Mouse (Mus musculus) T-helper 17 cell (primary cell): Measurements from ENCODE around the gene Map7.

ENCODE experiments used
- in situ Hi-C, 2 experiments: fragments of 300-600 bp; cut with MboI, MseI; formaldehyde crosslinking; loops; 1 replicate in 1 of 2; 2 replicates in 1 of 2; pipeline ENCODE4 v1.15.1; 2025; ENCODE audit warnings: high pct_unique_total_duplicates in 2 of 2

The Map7 gene

DNA sequence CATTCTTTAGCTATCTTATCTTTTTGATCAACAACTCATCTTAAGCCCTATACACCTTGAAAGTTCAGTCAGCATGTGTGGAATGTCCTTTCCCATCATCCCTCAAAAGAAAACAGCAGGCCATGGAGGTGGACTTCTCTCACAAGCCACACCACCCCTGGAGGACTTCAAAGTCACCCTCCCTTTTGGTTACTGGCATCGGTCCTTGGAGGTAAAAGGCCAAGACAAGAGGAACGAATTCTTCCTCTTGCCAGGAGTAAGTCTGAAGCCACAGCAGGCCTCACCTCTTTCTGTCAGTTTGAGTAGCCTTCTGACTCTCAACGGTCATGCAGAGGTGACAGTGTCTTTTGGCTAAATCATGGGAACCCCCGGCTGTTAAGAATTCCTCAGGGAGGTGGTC, 36.1 kb downstream of the Map7 start:
- in situ Hi-C loops, result no loop called here

DNA sequence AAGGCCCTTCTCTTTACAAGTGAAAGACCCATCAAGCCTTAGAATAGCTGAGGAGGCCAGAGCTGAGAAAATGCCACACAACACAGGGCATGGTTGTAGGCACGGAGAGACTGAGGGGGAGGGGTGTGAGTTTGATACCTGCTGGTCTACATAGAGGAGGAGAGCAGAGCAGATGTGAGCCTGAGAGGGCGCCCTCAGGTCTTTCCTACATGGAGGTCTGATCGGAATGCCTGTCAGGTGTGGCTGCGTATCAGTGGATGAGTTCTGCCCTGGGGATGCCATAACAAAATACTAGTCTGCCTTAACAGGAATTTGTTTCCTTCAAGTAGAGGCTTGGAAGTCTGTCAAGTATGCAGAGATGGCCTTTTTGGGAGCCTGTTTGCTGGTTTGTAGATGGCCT, 37.0 kb downstream of the Map7 start:
- in situ Hi-C loops, result no loop called here

DNA sequence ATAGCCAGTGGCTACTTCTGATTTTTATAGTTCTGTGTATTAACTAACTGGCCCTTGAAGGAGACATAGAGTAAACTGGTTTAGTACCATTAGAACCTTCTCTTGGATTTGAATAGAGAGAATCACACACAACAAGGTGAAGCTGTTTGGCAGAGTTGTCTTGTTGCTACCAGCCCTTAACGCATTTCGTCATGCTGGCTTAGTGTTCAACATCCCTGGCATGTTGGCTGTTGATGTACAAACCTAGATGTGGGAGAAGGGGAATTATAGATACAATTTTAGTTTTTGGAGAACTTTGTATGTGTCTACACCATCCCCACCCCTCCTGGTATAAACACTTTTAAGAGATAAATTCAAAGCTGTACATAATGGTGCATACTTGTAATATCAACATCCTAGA, 37.5 kb downstream of the Map7 start:
- in situ Hi-C loops, result no loop called here

DNA sequence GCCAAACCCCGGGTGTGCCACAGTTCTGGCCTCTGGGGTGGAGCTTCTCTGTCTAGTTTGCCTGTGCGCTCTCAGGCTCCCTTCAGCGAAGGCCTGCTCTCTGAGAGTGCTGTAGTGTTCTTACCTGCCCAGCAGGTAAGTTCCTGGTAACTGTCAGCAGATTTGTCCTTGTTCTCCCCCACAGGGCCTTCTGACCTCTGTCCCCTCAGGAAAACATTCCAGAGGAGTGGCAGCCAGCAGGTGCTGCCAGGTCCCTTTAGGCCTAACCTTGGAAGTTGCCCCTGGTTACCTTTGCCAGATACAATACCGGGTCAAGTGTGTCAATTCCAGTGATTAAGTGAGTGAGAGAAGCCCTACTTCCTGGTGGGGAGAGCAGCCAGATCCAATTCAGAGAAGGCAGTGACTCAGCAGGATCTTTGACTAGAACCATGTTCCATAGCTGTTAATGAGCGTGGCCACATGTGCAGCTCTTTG, 38.6 kb downstream of the Map7 start:
- in situ Hi-C loops, result no loop called here

DNA sequence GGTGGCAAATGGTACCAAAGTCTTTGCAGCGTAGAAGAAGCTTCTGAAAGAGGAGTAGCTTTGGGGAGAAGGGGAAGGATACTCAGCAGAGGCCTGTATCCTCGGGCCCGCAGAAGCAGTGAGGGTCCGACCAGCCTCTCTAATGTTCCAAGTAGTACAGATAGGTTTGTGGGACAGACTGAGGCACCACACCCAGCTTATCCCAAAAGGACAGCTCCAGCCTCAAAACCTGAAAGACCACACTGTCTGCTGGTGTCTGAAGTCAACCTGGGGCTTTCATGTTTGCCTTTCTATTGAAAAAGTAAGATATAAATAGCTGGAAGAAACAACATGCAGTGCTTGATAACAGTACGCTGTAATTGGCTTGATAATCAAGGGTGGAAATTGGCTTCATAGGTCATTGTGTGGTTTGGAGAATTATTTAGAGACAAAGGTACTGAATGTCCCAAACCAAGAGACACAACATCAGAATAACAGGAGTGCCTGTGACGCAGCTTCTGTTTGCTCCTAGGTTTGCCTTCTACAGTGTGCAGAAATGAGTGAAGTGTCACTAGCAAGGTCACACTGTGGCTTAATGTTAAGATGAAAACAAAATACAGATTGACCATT, 42.0 kb downstream of the Map7 start:
- in situ Hi-C loops, result no loop called here

DNA sequence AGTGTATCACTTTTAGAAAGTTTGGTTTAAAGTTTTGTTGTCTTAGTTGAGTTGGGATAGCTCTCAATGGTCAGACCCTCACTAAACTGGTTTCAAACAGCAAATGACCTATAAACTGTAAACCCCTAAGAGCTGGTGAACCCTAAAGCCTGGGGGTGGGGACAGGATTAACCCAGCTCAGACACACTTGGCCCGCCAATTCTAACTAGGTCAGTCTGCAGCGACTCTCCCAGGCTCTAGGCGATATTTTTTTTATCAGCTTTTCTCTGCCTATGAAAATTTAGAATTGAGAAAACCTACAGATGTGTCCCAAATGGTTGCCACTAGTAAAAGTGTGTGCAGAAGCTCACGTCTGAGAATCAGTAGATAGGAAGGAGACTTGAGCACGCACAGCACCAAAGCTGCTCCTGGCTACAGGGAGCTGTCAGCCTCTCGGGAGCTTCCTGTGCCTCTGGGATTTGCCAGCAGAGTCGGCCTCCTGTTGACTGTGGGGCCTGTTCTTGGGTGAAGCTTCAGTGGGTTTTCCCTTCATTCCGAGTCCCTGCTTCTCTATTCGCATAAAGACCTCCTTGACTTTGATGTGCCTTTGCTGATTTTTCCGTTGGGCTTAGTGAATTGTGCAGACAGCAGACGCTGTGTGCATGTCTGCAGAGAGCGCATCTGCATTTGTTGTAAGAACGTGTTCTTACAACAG, 46.7 kb downstream of the Map7 start:
- in situ Hi-C loops, result no loop called here

DNA sequence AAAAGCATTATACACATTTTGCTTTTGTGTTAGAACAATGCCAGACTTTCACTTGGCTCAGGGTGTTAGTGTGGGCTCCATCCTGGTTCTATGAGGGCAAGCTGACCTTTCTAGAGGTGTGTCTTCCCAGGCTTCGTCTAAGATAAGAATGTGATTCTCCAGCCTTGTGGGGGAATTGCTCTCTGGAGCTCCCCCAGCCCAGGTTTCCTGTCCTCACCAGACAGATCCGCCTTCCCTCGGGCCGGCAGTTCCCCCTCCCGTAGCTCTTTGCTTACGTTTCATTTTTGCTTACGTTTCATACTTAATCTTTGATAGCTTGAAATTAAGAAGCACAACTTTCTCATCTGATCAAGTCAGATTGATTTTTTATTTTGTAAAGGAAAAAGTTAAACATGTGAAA, 48.8 kb downstream of the Map7 start:
- in situ Hi-C loops, result no loop called here

DNA sequence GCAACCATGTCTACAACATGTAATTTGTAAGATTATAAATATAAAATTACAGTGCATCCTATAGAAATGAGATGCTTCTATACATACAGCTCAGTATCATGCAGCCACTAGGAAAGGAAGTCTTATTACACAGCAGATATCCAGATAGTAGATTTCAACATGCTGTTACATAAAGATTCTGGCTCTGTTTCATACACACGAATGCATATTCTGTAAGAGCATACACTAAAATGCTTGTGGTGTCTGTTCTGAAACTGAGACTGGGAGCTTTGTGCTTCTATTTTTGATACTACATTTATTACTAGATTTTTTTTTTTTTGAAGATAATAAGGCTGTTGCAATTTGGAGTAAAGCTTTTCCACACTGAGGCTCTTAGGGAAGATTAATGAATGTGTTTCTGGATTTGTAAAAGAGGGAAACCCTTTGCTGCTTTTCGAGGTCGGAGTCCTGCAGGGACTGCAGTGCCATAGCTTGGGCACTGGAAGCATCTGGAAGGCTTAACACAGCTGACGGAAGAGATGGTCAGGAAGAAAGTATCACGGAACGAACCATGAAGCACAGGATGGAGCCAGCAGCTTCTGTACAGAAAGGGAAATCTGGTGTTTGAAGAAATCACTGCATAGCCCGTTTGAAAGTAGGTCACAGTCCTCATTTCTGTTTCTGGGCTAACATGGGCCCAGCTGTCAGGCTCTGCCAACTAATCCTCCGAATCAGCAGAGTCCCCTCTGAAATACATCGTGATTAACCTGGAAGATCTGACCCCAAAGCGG, 50.9 kb downstream of the Map7 start:
- in situ Hi-C loops, result no loop called here

DNA sequence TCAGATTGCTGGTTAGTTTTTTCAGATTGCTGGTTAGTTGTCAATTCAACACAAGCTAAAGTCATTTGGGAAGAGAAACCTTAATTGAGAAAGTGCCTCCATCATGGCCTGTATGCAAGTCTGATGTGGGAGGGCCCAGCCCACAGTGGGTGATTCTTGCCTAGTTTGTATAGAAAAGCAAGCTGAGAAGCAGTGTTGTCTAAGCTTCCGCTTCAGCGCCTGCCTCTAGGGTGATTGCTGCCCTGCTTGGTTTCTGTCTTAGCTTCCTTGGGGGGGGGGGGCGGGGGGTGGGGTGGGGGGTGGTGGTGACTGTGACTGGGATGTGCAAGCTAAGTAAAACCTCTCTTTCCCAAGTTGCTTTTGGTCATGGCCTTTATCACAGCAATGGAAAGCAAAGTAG, 53.0 kb downstream of the Map7 start:
- in situ Hi-C loops, result no loop called here

DNA sequence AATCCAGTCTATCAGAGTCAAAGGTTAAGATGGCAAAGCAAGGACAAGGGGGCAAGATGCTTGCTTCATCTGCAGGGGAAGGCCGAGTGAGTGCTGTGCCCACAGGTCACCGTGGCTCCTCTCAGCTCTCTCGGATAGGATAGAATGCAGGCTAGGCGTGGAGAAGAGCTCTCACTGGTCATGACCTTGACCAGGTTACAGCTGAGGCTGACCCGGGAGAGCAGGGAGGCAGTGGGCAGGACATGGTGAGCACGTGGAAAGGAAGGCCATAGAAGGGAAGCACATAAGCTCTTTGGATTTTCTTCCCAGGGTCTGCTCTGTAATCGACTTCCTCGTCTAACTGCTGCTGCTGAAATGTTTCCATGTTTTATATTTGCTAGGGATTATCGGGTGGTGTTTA, 53.9 kb downstream of the Map7 start:
- in situ Hi-C loops, result no loop called here

DNA sequence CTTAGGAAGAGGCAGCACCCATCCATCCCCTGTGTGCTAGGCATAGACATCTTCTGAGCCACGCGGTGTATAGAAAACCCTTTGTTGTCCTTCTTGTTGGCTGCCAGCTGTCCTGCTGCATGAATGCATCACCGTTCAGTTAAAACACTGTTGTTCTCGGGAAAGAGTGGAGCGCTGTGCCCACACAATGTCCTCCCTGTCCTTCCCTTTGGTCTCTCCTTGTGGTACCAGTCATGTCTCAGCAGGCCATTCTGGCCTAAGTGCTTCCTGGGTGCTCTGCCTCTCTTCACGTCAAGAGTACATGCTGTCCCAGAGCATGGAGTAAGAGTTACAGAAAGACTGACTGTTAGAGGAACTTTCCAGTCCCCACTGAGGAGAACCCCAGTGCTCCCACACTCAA, 54.5 kb downstream of the Map7 start:
- in situ Hi-C loops, result no loop called here

DNA sequence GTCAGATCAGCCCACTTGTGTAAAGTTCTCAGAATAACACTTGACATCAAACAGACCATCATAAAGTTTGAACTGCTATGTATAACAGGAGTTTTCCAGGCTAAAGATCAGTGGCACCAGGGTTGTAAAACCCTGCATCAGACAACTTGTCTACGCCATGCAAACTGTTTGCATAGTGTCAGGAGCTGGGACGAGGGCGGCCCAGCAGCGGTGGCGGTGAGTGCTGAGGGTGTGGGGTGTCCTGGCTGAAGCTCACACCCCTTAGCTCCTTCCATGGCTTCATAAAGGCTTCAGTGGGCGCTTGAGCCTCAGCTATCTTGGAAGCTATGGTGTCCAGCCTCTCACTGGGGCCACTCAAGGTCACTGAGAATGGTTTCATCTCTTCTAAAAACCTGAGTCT, 55.2 kb downstream of the Map7 start:
- in situ Hi-C loops, result no loop called here

DNA sequence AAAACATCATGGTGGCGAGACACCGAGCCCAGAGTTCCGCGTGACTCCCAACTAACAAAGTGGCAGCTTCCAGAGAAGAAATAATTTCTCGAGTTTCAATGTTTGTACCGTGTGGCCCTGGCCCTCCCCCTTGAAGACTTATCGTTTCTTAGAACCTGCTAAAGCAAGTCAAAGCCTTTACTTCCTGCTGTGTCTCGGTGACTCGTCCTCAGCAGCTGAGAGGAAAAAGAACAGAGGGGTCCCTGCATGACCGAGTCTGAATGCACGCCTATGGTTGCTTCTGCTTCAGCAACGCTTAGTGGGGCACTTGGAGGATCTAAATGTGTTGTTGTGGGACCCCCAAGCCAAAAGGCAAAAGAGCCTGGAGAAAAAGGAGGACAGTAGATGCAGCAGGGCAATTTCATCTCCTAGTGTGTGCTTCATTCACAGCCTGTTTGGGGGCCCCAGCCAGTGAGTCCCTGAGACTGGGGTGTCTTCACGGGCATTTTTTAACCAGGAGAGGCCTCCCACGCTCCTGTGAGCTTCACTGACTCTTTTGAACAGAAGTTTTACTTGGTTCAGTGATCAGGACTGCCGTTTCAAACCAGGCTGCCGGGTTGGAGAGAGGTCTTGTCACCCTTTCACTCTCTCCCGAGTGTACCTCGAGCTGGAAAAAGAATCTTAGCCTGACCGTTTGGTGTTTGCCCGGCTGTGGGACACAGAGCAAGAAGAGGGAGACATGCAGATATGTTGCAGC, 56.6 kb downstream of the Map7 start:
- in situ Hi-C loops, result no loop called here

DNA sequence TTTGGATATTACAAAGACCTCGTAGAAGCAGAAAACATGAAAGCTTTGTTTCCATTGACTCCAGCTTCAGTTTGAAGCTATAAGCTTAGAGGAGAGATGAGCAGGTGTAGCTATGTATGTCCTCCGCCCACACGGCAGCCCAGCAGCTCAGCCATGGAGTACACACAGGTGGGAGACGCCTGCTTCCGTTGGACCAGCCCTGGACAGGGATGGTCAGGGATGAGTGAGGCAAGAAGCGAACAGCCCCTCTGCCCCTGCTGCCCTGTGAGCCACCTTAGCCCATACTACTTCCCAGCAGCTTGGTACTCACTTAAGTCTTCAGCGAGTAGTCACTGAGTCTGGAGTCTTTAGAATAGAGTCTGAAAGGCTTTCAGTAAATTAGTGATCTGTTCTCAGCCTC, 58.7 kb downstream of the Map7 start:
- in situ Hi-C loops, result no loop called here

DNA sequence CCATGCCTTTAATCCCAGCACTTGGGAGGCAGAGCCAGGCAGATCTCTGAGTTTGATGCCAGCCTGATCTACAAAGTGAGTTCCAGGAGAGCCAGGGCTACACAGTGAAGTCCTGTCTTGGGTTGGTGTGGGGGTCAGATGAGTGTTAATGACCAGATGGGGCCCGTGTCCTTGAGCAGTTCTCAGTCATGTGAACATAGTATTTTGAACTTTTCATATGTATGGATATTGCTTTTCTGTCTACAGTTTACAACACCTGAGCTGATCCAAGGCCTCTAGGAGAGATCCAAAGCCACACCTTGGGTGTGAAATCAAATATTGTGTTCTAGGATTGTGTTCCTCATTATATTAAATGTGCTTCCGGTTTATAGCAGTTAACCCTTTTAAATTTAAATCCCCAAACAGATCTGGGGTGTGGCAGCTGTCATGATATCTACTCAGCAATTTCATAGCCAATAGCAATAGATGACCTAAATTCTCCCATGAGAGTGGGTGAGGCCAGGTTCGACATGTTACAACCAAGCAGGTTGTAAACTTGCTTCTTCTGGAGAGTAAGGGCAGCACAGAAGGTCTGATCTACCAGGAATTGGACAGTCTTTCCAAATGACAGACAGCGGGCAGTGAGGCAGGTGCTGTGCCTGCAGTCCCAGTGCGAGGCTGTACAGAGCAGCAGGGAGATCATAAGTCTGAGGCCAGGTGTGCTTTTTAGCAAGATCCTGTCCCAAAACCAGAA, 61.5 kb downstream of the Map7 start:
- in situ Hi-C loops, result no loop called here

DNA sequence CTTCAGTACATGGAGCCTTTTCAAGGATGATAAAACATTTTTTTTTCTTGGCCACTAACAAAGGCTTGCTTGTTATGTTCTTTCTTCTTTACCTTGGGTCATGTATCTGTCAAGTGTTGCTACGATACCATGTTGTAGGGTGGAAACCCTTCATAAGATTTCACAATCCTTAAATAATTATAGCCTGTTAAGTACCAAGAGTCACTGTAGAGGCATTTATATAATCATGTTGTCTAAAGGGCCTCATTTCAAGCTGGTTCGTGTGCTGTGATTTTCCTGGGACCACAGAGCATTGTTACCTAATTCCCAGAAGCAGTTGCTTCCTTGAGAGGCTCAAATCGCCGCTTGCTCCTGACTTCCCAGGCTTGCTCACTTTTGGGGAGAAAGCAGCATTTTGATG, 66.1 kb downstream of the Map7 start:
- in situ Hi-C loops, result no loop called here

DNA sequence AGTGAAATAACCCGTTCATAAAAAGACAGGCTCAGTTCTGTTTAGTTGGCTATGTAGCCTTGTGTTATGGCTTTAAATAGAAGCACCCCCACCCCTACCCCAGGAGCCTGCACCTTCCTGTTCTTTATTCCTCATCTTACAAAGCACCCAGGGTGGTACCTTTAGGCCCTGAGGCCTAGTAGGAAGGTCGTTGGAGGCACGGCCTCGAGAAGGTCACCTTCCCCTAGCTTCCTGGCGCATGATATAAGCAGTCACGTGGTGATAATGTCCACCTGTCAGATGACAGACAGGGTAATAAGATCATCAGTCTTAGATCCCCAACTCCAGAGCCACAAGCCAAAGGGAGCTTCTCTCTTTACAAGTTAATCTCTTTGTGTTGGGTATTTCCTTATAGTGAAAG, 68.7 kb downstream of the Map7 start:
- in situ Hi-C loops, result no loop called here

DNA sequence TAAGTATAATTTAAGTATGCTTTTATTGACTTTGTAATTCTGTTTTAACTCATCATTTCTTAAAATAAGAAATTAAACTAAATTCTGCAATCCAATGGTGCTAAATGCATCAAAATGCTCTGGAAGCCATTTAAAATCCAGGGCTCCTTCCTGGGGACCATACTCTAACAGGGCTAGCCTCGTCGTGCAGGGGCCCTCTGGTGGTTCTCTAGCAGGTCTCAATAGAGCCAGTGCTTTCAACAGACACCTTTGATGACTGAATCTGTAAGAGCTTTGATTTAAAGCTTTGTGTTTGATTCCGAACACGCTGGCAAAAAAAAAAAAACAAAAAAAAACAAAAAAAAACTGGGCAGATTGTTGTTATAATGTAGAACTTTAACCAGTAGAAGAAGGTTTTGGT, 70.6 kb downstream of the Map7 start:
- in situ Hi-C loops, result no loop called here

DNA sequence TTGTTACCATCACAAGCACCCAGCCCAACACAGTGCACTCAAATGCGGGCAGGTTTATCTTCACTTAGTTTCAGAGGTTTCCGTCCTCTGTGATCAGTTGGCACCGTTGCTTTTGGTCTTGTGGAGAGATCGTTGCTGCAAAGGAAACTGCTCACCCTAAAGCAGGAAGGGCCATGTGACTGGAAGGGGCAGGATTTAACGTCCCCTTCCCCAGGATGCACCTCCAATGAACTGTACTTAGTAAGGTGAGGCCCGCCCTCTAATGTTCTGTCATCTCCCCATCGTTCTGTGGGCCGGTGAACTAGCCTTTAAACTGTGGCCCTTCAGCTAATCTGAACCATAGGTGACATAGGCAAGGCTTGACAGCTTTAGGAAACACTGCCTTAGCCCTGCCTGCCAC, 71.3 kb downstream of the Map7 start:
- in situ Hi-C loops, result no loop called here

DNA sequence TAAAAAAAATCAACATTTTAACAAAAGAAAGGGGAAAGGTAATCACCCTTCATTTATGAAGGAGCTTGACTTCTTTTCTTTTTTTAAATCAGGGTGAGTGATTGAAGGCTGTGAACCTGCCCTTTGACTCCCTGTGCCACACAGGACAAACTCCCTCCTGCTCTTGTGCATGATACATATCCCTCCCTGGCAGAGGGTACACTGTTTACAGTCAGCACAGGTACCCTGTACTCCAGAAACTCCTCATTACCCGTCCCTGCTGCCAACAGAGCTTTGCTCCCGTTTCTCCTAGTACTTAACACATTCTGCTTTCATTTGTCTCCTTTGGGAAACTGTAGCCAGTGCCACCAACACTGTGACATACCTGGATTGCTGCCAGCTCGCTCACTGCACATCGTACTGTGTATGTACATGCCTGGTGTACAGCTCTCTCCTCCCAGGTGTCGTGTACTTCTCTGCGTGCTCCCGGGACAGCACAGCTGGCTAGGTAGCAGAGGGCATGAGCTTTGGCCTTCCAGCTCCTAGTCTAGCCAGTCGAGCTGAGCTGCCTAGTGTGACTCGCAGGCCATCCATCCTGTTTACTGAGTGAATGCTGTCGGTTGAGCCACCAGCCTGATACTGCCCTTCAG, 72.3 kb downstream of the Map7 start:
- in situ Hi-C loops, result no loop called here

DNA sequence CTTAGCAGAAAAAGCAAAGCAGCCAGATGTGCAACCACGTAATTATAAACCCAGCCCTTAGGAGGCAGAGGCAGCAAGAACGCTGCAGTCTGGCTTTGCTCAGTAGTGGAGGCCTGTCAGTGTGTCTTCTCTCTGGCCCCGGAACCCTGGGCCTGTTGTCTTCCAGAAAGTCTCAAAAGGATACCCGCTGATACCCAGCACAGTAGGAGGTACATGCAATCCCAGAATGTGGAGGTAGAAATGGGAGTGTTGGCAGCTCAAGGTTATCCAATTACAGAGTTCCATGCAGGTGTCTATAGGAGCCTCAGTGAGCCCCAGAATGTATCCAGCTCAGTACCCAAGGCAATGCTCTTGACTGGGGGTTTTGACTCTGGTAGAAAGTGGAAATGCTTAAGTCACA, 73.7 kb downstream of the Map7 start:
- in situ Hi-C loops, result no loop called here
